Mouse (Mus musculus): ENCODE measurements at regions not wholly inside any gene's neighbourhood (a gene's known extent, or its start where the extent isn't known, plus 50 kb on each side); places are given as distances from the start of the nearest gene placed in this dataset.
"Not testable (repeated sequence)": the region's sequence is repeated elsewhere in the genome, so short reads cannot be mapped to it uniquely, and the experiment has no call there.

- DNase-seq: not testable (repeated sequence)
These were observed 218.3 kb downstream of the Gm31371 start for GRCm38 (mm10) chr8:20121391-20121909.

GRCm38 (mm10) chr8:20122067-20122925 is 219.1 kb downstream of the Gm31371 start:
- intact Hi-C loops (cut with DNase I): not testable (repeated sequence)
- DNase-seq: peak; percentile 100

More at GRCm38 (mm10) chr8:20121391-20121909, 218.3 kb downstream of the Gm31371 start:
- intact Hi-C loops (cut with DNase I): not testable (repeated sequence)

- DNase-seq: peak in 1 of 2 experiments; percentile 13
- intact Hi-C loops (cut with DNase I): not testable (repeated sequence)
These were observed 220.4 kb downstream of the Gm31371 start for GRCm38 (mm10) chr8:20123545-20123944.

- intact Hi-C loops (cut with DNase I); DNase-seq: not testable (repeated sequence)
These were observed 227.4 kb downstream of the Gm15319 start for GRCm38 (mm10) chr8:20135626-20136025.

GRCm38 (mm10) chr8:20145436-20145835 is 217.6 kb downstream of the Gm15319 start:
- intact Hi-C loops (cut with DNase I); DNase-seq: not testable (repeated sequence)

GRCm38 (mm10) chr8:20151317-20152047 is 211.5 kb downstream of the Gm15319 start:
- DNase-seq; intact Hi-C loops (cut with DNase I): not testable (repeated sequence)

GRCm38 (mm10) chr8:20154091-20154490 is 208.9 kb downstream of the Gm15319 start:
- intact Hi-C loops (cut with DNase I): not testable (repeated sequence)

More at GRCm38 (mm10) chr8:20154091-20154490, 208.9 kb downstream of the Gm15319 start:
- DNase-seq: peak in 1 of 2 experiments; percentile 16

All from gastrocnemius, postnatal 36 days (tissue).